Mouse (Mus musculus): Measurements from ENCODE around the gene Cntnap2.
A peak's percentile ranks its signal among the peaks of the same experiment; 100 is the strongest.

Gene Cntnap2

DNA sequence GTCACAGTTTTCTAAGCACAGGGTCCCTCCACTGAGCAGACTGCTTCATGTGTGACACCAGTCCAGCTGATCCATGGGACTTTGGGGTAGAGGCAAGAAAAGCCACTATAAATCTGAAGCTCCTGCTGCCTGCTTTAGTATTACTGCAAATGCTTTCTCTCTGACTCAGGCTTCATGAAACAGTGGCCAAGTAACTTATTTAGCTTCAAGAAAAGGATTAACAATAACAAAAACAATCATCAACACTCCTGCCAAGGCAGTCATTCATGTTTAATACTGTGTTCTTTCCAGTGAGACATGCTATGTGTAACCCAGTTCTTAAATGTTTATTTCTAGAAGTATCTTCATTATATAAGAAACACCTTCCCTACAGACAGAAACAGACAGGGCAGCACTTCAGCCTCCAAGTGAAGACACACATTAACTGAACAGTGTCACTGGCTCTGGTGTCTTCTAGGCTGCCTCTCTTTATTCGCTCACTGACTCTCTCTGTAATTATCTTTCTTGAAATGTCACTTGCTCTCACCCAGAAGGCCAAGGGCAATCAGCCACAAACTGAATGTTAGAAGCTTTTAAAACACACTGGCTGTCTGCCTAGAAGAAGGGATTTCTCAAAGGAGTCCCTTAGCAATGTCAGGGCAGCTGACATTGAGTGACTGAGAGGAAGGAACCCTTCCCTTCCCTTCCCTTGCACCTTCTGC lies 1955.9 kb downstream of the Cntnap2 start:
- Histone ChIP-seq H3K4me1 (replicated peaks; ENCODE audit: low read depth, low read length) (no peaks in the 10 kb centered on the region), H3K9me3 (ENCODE audit: low read length) (no peaks in the 10 kb centered on the region), H3K27me3 (ENCODE audit: insufficient read depth, low read length) (peaks cover 3% of the 10 kb centered on the region; the same call in 1 of the 2 replicates), H3K4me3 (replicated peaks; ENCODE audit: low read length) (no peak overlapping the region), H3K36me3 (ENCODE audit: insufficient read depth, low read length) (no peaks in the 10 kb centered on the region)
- TF ChIP-seq NANOG (IDR thresholded peaks at IDR 0.05; ENCODE audit: borderline replicate concordance, low read length) (no peak), CTCF (conservative IDR thresholded peaks at IDR 0.05; ENCODE audit: low read length) (no peak), POU5F1 (IDR thresholded peaks at IDR 0.05; ENCODE audit: borderline replicate concordance, low read length) (no peak)

GRCm38 (mm10) chr6:47026064-47026686 lies 1967.0 kb downstream of the Cntnap2 start:
- no peak for TF ChIP-seq CTCF (conservative IDR thresholded peaks at IDR 0.05; ENCODE audit: low read length)
- no peak for TF ChIP-seq POU5F1 (IDR thresholded peaks at IDR 0.05; ENCODE audit: borderline replicate concordance, low read length)
- no peak for TF ChIP-seq NANOG (IDR thresholded peaks at IDR 0.05; ENCODE audit: borderline replicate concordance, low read length)
- no peaks in the 10 kb centered on the region for H3K36me3 ChIP-seq (ENCODE audit: insufficient read depth, low read length)
- no peaks in the 10 kb centered on the region for H3K4me1 ChIP-seq (replicated peaks; ENCODE audit: low read depth, low read length)
- no peaks in the 10 kb centered on the region for H3K9me3 ChIP-seq (ENCODE audit: low read length)
- H3K27me3 ChIP-seq (ENCODE audit: insufficient read depth, low read length): no peaks in the 10 kb centered on the region
- no peak overlapping the region for H3K4me3 ChIP-seq (replicated peaks; ENCODE audit: low read length)

GRCm38 (mm10) chr6:47031362-47031761 lies 1972.2 kb downstream of the Cntnap2 start:
- TF ChIP-seq NANOG (IDR thresholded peaks at IDR 0.05; ENCODE audit: borderline replicate concordance, low read length) (no peak), POU5F1 (IDR thresholded peaks at IDR 0.05; ENCODE audit: borderline replicate concordance, low read length) (no peak), CTCF (conservative IDR thresholded peaks at IDR 0.05; ENCODE audit: low read length) (no peak)
- H3K9me3 ChIP-seq (ENCODE audit: low read length): no peaks in the 10 kb centered on the region
- H3K27me3 ChIP-seq (ENCODE audit: insufficient read depth, low read length): no peaks in the 10 kb centered on the region
- no peaks in the 10 kb centered on the region for H3K4me1 ChIP-seq (replicated peaks; ENCODE audit: low read depth, low read length)
- no peaks in the 10 kb centered on the region for H3K36me3 ChIP-seq (ENCODE audit: insufficient read depth, low read length)
- H3K4me3 ChIP-seq (replicated peaks; ENCODE audit: low read length): no peak overlapping the region

DNA sequence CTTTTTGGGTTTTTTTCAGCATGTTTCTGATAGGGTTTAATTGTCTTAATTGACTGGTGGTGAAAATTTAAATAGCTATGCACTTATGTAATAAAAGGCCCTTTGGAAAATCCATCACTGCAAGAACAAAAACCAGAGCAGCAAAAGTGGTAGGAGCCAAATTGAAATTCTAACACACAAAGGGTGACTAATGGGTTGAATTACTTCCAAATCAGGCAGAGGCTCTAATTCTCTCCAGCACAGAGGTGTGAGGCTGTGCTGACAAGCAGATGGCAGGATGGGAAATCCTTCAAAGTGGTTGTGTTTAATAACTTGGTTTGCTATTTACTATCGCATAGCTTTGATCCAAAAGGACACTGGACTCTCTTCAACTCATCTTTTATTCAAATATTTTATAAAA lies 1983.4 kb downstream of the Cntnap2 start:
- H3K4me1 ChIP-seq (replicated peaks; ENCODE audit: low read depth, low read length): no peaks in the 10 kb centered on the region
- no peaks in the 10 kb centered on the region for H3K9me3 ChIP-seq (ENCODE audit: low read length)
- peaks cover 12% of the 10 kb centered on the region for H3K27me3 ChIP-seq (ENCODE audit: insufficient read depth, low read length)
- H3K36me3 ChIP-seq (ENCODE audit: insufficient read depth, low read length): no peaks in the 10 kb centered on the region
- TF ChIP-seq CTCF (conservative IDR thresholded peaks at IDR 0.05; ENCODE audit: low read length): no peak
- no peak for TF ChIP-seq NANOG (IDR thresholded peaks at IDR 0.05; ENCODE audit: borderline replicate concordance, low read length)
- TF ChIP-seq POU5F1 (IDR thresholded peaks at IDR 0.05; ENCODE audit: borderline replicate concordance, low read length): no peak
- H3K4me3 ChIP-seq (replicated peaks; ENCODE audit: low read length): no peak overlapping the region

DNA sequence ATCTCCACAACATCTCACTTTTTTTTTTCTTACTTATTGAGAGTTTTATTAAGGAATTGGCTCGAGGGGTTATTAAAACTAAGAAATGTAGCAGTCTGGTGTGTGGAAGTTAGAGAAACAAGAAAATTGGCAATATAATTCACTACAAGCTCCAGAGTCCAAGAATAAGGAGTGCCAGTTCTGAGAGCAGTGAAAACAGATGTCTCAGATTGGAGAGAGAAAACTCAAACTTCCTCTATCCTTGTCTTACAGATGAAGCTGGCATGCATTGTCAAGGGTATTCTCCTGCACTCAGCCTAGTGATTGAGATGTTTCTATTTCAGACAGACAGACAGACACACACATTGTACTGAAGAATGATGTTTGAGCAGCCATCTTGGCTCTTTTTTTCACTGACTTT lies 1984.4 kb downstream of the Cntnap2 start:
- no peaks in the 10 kb centered on the region for H3K36me3 ChIP-seq (ENCODE audit: insufficient read depth, low read length)
- no peak overlapping the region for H3K4me3 ChIP-seq (replicated peaks; ENCODE audit: low read length)
- no peaks in the 10 kb centered on the region for H3K9me3 ChIP-seq (ENCODE audit: low read length)
- no peaks in the 10 kb centered on the region for H3K4me1 ChIP-seq (replicated peaks; ENCODE audit: low read depth, low read length)
- TF ChIP-seq CTCF (conservative IDR thresholded peaks at IDR 0.05; ENCODE audit: low read length): no peak
- TF ChIP-seq POU5F1 (IDR thresholded peaks at IDR 0.05; ENCODE audit: borderline replicate concordance, low read length): no peak
- TF ChIP-seq NANOG (IDR thresholded peaks at IDR 0.05; ENCODE audit: borderline replicate concordance, low read length): no peak
- peaks cover 12% of the 10 kb centered on the region for H3K27me3 ChIP-seq (ENCODE audit: insufficient read depth, low read length)

DNA sequence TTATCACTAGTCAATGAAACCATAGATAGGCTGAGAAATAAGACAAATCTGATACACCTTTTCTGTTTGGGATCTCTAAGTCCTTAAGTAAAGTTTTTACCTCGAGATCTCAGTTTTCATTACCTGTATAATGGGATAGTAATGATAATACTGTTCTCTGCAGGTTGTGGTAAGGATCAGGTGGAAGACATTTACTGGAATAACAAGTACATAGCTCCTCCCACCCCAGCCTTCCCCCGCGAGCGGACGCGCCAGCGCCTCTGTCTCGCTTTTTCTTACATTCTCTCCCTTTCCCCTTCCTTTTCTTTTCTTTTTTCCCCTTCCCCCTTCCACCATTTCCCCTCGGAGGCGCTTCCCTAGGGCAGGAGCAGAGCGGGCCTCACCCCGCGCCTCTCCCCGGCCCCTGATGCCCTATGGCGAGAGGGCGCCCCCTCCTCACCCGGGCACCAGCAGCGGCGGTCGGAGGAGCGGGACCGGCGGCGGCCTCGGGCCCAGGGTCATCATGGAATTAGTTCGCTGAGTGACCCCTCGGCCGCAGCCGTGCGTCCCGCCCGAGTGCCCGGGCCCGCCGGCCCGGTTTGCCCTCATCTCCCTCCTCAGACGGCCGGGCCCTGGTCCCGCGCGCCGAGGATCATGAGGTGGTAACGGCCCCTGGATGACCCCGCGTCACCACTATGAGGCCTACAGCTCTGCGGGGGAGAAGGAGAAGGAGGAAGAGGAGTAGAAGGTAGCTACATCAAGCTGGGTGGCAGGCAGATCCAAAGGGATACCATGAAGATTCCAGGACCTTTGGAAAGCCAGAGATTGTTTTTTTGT lies 1985.4 kb downstream of the Cntnap2 start:
- Histone ChIP-seq H3K9me3 (ENCODE audit: low read length) (no peaks in the 10 kb centered on the region), H3K4me1 (replicated peaks; ENCODE audit: low read depth, low read length) (no peaks in the 10 kb centered on the region), H3K27me3 (ENCODE audit: insufficient read depth, low read length) (peaks cover 12% of the 10 kb centered on the region), H3K4me3 (replicated peaks; ENCODE audit: low read length) (peak overlapping the region; percentile 78), H3K36me3 (ENCODE audit: insufficient read depth, low read length) (no peaks in the 10 kb centered on the region)
- no peak for TF ChIP-seq POU5F1 (IDR thresholded peaks at IDR 0.05; ENCODE audit: borderline replicate concordance, low read length)
- no peak for TF ChIP-seq CTCF (conservative IDR thresholded peaks at IDR 0.05; ENCODE audit: low read length)
- TF ChIP-seq NANOG (IDR thresholded peaks at IDR 0.05; ENCODE audit: borderline replicate concordance, low read length): no peak

- H3K27me3 ChIP-seq (ENCODE audit: insufficient read depth, low read length): peaks cover 12% of the 10 kb centered on the region
- H3K4me1 ChIP-seq (replicated peaks; ENCODE audit: low read depth, low read length): no peaks in the 10 kb centered on the region
These were observed 1989.9 kb downstream of the Cntnap2 start for GRCm38 (mm10) chr6:47049051-47049450.

More at GRCm38 (mm10) chr6:47049051-47049450, 1989.9 kb downstream of the Cntnap2 start:
- Histone ChIP-seq H3K4me3 (replicated peaks; ENCODE audit: low read length) (no peak overlapping the region), H3K36me3 (ENCODE audit: insufficient read depth, low read length) (no peaks in the 10 kb centered on the region), H3K9me3 (ENCODE audit: low read length) (no peaks in the 10 kb centered on the region)
- TF ChIP-seq POU5F1 (IDR thresholded peaks at IDR 0.05; ENCODE audit: borderline replicate concordance, low read length) (no peak), CTCF (conservative IDR thresholded peaks at IDR 0.05; ENCODE audit: low read length) (no peak), NANOG (IDR thresholded peaks at IDR 0.05; ENCODE audit: borderline replicate concordance, low read length) (no peak)
